Mouse (Mus musculus): Measurements from ENCODE around the gene Pdlim4. TPM values are rescaled to one million over a fixed set of nuclear protein-coding genes. Genes with fewer than 3 reads are reported as not detected.
"Not testable (repeated sequence)": the region's sequence is repeated elsewhere in the genome, so short reads cannot be mapped to it uniquely, and the experiment has no call there.

The Pdlim4 gene
- polyA plus RNA-seq, 1 experiment from 2014 or later: 21.4 TPM

DNA sequence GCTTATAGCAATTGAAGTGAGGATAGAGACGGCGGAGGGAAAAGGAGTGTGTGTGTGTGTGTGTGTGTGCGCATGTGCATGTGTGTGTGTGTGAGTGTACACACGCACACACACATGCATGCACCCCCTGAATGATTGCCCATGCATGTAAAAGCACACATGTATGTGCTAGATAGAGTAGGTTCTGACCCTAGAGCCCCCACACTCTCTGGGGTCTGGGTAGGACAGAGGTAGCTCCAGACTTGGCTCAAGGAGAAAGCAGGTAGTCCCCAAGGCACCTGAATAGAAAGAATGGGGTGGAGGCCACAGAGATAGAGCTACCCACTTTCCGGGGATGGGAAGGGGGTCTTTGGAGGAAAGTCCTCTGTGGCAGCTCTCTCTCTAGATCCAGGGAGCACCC lies 16.7 kb downstream of the Pdlim4 start:
- no peak for ATAC-seq (ENCODE audit: low FRiP score, low TSS enrichment)

DNA sequence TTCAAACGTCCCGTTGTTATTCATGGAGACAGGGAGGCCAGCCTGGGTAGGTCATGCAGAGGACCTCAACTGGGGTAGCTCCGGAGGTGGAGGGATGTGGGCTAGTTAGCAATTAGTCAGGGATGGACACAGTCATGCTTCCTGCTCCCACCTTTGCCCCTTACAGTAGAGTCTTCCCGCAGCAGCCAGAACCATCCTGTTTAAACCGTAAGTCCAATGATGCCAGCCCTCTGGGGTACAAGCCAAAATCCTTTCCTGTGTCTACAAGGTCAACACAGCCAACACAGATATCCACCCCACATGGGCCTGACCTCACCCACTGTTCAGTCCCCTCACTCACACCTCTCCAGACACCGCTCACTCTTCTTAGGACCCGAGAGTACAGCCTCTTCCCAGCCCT lies 17.7 kb downstream of the Pdlim4 start:
- ATAC-seq (ENCODE audit: low FRiP score, low TSS enrichment) (no peak), DNase-seq (no peak)
- H3K27me3 ChIP-seq (ENCODE audit: control insufficient read depth, insufficient read depth, low read length): no peaks in the 10 kb centered on the region
- no peaks in the 10 kb centered on the region for H3K9me3 ChIP-seq (ENCODE audit: control insufficient read depth, low read length)
- H3K9ac ChIP-seq (replicated peaks; ENCODE audit: low read length): no peak overlapping the region
- no peak overlapping the region for H3K4me3 ChIP-seq (replicated peaks; ENCODE audit: low read depth, low read length)
- H3K36me3 ChIP-seq (ENCODE audit: control insufficient read depth, insufficient read depth, low read length): no peaks in the 10 kb centered on the region
- no peaks in the 10 kb centered on the region for H3K4me1 ChIP-seq (ENCODE audit: control insufficient read depth, insufficient read depth, low read length)
- 90% methylated on average over 7 of the region's 7 CpGs for WGBS
- no peak overlapping the region for H3K4me2 ChIP-seq (ENCODE audit: low read length)
- no peak overlapping the region for H3K27ac ChIP-seq (replicated peaks; ENCODE audit: low read depth, low read length)

More for the DNA sequence above, 16.7 kb downstream of the Pdlim4 start:
- WGBS: 94% methylated on average over 5 of the region's 5 CpGs
- no peak overlapping the region for H3K27ac ChIP-seq (replicated peaks; ENCODE audit: low read depth, low read length)
- no peak overlapping the region for H3K4me2 ChIP-seq (ENCODE audit: low read length)
- no peaks in the 10 kb centered on the region for H3K27me3 ChIP-seq (ENCODE audit: control insufficient read depth, insufficient read depth, low read length)
- DNase-seq: no peak
- no peak overlapping the region for H3K9ac ChIP-seq (replicated peaks; ENCODE audit: low read length)
- H3K36me3 ChIP-seq (ENCODE audit: control insufficient read depth, insufficient read depth, low read length): no peaks in the 10 kb centered on the region
- no peak overlapping the region for H3K4me3 ChIP-seq (replicated peaks; ENCODE audit: low read depth, low read length)
- no peaks in the 10 kb centered on the region for H3K4me1 ChIP-seq (ENCODE audit: control insufficient read depth, insufficient read depth, low read length)
- H3K9me3 ChIP-seq (ENCODE audit: control insufficient read depth, low read length): no peaks in the 10 kb centered on the region

DNA sequence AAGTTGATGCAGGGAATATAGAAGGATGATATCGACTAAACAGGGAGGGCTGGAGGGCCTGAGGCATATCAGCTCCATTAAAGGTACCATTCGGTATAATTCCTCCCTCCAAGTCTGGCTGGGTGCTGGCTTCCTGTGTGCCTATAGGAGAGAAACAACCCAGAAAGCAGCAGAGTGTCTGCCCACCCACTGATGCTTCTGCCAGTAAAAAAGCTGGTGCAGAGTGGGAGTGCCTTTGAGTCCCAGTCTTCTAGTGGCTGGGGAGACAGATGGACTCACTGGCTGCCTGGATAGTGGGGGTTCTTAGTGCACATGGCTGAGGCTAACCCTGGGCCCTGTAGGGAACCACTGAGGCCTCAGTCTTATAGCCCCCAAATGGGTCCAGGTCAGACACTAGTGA lies 18.6 kb downstream of the Pdlim4 start:
- Histone ChIP-seq H3K36me3 (ENCODE audit: control insufficient read depth, insufficient read depth, low read length) (no peaks in the 10 kb centered on the region), H3K4me3 (replicated peaks; ENCODE audit: low read depth, low read length) (no peak overlapping the region), H3K9me3 (ENCODE audit: control insufficient read depth, low read length) (no peaks in the 10 kb centered on the region), H3K27me3 (ENCODE audit: control insufficient read depth, insufficient read depth, low read length) (no peaks in the 10 kb centered on the region), H3K4me2 (ENCODE audit: low read length) (no peak overlapping the region), H3K27ac (replicated peaks; ENCODE audit: low read depth, low read length) (no peak overlapping the region), H3K9ac (replicated peaks; ENCODE audit: low read length) (no peak overlapping the region), H3K4me1 (ENCODE audit: control insufficient read depth, insufficient read depth, low read length) (no peaks in the 10 kb centered on the region)
- DNase-seq (no peak), ATAC-seq (ENCODE audit: low FRiP score, low TSS enrichment) (no peak)
- 73% methylated on average over 2 of the region's 2 CpGs for WGBS

DNA sequence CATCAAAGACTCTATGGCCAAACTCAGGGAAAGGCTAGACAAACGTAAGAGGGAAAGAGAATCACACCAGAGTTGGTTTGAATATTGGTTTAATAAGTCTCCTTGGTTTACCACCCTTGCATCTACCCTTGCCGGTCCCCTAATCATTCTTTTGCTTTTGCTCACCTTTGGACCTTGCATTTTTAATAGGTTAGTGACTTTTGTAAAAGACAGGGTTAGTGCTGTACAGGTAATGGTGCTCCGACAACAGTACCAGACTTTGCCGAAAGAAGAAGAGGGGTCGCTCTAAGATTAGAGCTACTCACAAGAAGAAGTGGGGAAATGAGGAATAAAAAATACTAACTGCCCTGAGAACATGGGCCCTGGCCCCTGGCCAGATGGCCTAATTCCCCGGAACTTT lies 28.1 kb downstream of the Pdlim4 start:
- Histone ChIP-seq H3K4me2 (ENCODE audit: low read length) (no peak overlapping the region), H3K4me1 (ENCODE audit: control insufficient read depth, insufficient read depth, low read length) (no peaks in the 10 kb centered on the region), H3K4me3 (replicated peaks; ENCODE audit: low read depth, low read length) (no peak overlapping the region), H3K36me3 (ENCODE audit: control insufficient read depth, insufficient read depth, low read length) (no peaks in the 10 kb centered on the region), H3K27me3 (ENCODE audit: control insufficient read depth, insufficient read depth, low read length) (no peaks in the 10 kb centered on the region), H3K9me3 (ENCODE audit: control insufficient read depth, low read length) (no peaks in the 10 kb centered on the region), H3K27ac (replicated peaks; ENCODE audit: low read depth, low read length) (no peak overlapping the region), H3K9ac (replicated peaks; ENCODE audit: low read length) (no peak overlapping the region)
- WGBS: 93% methylated on average over 6 of the region's 6 CpGs
- ATAC-seq (ENCODE audit: low FRiP score, low TSS enrichment): no peak
- DNase-seq: no peak

DNA sequence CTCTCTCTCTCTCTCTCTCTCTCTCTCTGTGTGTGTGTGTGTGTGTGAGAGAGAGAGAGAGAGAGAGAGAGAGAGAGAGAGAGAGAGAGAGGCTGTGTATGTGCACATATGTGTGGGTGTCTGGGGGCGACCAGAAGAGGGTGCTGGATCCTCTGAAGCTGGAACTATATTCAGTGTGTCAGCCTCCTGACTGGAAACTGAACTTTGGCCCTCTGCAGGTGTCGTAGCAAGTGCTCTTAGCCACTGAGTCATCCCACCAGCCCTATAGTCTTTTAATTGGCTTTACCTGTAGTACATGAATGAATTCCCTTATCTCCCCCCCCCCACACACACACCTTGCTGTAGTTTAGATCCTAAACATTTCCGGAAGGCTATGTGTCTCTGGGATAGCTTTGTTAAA lies 35.9 kb downstream of the Pdlim4 start:
- H3K9me3 ChIP-seq (ENCODE audit: control insufficient read depth, low read length); DNase-seq; H3K4me3 ChIP-seq (replicated peaks; ENCODE audit: low read depth, low read length); H3K4me1 ChIP-seq (ENCODE audit: control insufficient read depth, insufficient read depth, low read length); H3K27me3 ChIP-seq (ENCODE audit: control insufficient read depth, insufficient read depth, low read length); H3K27ac ChIP-seq (replicated peaks; ENCODE audit: low read depth, low read length); ATAC-seq (ENCODE audit: low FRiP score, low TSS enrichment); H3K9ac ChIP-seq (replicated peaks; ENCODE audit: low read length); H3K4me2 ChIP-seq (ENCODE audit: low read length); H3K36me3 ChIP-seq (ENCODE audit: control insufficient read depth, insufficient read depth, low read length): not testable (repeated sequence)
- 100% methylated on average over 1 of the region's 3 CpGs for WGBS

DNA sequence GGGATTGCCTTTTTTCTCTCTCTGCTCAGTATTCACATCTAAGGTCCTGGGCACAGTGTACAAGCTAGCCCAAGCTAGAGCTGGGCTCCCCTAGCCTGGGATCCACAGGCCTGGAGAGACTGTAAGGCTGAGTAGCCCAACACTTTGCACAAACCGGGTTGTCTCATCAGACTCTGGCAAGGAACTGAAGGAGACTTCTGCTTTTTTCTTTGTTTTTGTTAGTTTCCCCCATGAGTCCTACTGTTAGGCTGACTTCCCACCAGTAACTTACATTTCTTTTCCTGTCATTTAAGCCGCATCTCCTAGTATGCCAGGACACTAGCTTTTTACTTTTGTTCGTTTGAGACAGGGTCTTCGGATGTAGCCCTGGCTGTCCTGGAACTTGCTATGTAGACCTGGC lies 39.8 kb downstream of the Pdlim4 start:
- no peak for ATAC-seq (ENCODE audit: low FRiP score, low TSS enrichment)
- Histone ChIP-seq H3K27me3 (ENCODE audit: control insufficient read depth, insufficient read depth, low read length) (peaks cover 17% of the 10 kb centered on the region), H3K9me3 (ENCODE audit: control insufficient read depth, low read length) (no peaks in the 10 kb centered on the region), H3K4me3 (replicated peaks; ENCODE audit: low read depth, low read length) (no peak overlapping the region), H3K4me1 (ENCODE audit: control insufficient read depth, insufficient read depth, low read length) (peaks cover 5% of the 10 kb centered on the region), H3K36me3 (ENCODE audit: control insufficient read depth, insufficient read depth, low read length) (no peaks in the 10 kb centered on the region), H3K9ac (replicated peaks; ENCODE audit: low read length) (no peak overlapping the region), H3K4me2 (ENCODE audit: low read length) (peak overlapping the region; percentile 98), H3K27ac (replicated peaks; ENCODE audit: low read depth, low read length) (no peak overlapping the region)
- WGBS: 73% methylated on average over 4 of the region's 4 CpGs
- no peak for DNase-seq

DNA sequence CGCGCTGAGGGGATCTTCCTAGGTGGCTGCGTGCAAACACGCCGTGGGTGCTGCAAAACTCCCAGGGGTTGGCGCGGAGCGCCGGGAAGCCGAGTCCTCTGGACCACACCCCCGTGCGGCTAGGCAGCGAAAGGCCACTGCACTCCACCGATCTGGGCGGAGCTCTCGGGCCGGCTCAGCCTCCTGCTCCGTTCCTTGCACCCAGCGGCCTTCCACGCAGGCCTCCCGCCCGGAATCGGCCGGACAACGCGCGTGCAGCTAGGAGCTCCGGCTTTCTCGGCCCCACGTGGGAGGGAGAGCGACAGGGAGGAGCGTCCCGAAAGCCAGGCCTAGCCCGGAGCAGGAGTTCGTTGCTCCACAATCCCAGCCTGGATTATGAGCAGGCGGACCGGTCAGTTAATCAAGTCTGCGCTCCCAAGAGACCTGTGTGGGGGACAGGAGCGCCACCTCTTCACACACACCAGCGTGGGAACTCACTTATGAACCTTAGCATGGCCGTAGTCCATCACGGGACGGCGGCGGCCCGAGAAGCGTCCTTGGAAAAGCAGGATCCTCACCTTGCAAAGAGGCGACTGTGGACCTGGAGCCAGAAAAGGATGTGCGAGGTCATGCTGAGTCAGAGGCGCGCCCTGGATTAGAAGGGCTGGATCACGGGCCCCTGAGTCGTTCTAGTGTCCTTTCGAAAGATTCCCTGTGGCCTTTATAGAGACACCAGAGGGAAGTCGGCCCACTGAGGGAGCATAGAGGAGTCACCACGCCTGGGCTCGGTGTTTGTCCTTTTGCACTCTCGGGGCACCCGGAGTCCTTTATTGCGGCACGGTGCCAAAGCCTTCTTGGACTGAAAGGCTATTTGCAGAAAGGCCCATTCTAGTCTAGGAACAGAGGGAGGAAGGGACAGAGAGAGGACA lies 40.5 kb downstream of the Pdlim4 start, which contains the start of gene Slc22a4:
Gene Slc22a4, minus strand, starts transcription at position 47 of the 908 bp plus-strand sequence.
- H3K27ac ChIP-seq (replicated peaks; ENCODE audit: low read depth, low read length): no peak within 1 kb of the TSS
- WGBS: 3% methylated on average over 60 of the region's 61 CpGs
- H3K9me3 ChIP-seq (ENCODE audit: control insufficient read depth, low read length): no peaks in the 10 kb centered on the region
- H3K27me3 ChIP-seq (ENCODE audit: control insufficient read depth, insufficient read depth, low read length): peaks cover 17% of the 10 kb centered on the region
- H3K4me3 ChIP-seq (replicated peaks; ENCODE audit: low read depth, low read length): peak within 1 kb of the TSS; percentile 59
- H3K36me3 ChIP-seq (ENCODE audit: control insufficient read depth, insufficient read depth, low read length): no peaks in the 10 kb centered on the region
- H3K9ac ChIP-seq (replicated peaks; ENCODE audit: low read length): peak within 1 kb of the TSS; percentile 64
- peaks cover 5% of the 10 kb centered on the region for H3K4me1 ChIP-seq (ENCODE audit: control insufficient read depth, insufficient read depth, low read length)
- peak within 1 kb of the TSS; percentile 98 for H3K4me2 ChIP-seq (ENCODE audit: low read length)
- peak; percentile 81 for DNase-seq
- ATAC-seq (ENCODE audit: low FRiP score, low TSS enrichment): peak; percentile 55; the same call in 1 of the 2 replicates

DNA sequence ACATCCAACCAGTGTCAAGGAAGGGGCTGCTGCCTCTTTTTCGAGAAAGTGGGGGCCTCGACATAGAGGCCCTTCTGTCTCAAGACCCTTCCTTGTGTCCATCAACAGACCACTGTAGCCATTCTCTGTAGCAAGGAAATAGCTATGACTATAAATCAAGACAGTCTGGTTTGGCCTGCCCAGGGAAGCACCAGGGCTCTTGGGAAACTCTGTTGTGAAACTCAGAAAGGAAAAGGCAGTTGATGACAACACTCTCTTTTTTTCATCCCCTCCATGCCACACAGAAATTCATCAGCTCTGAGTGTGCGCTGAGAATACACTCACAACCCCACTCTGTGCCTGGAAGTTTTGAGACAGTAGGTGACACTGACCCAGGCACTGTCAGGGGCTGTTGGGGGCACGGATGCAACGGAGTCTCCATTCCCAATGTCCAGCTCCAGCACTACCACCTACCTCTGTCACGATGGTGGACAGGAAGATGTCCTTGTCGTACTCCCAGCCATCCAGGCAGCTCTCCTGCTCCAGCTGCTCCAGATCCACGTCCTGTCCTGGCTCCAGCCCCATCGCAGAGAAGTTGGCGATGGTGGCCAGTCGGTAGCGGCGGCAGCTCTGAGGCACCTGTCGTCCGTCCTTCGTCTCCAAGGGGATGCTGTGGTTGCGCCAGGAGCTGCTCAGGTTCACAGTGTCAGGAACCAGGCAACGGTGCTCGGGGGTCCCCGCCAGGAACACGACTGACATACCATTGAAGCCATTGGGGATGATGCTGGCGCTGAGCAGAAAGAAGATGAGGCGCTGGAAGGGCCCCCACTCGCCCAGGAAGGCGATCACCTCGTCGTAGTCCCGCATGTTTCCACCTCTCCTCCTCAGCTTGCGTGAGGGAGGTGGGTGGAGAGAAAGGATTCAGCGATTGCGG lies 41.4 kb downstream of the Pdlim4 start:
- peak overlapping the region; percentile 98 for H3K4me2 ChIP-seq (ENCODE audit: low read length)
- H3K9ac ChIP-seq (replicated peaks; ENCODE audit: low read length): peak overlapping the region; percentile 64
- 17% methylated on average over 31 of the region's 31 CpGs for WGBS
- DNase-seq: no peak
- H3K9me3 ChIP-seq (ENCODE audit: control insufficient read depth, low read length): no peaks in the 10 kb centered on the region
- no peaks in the 10 kb centered on the region for H3K36me3 ChIP-seq (ENCODE audit: control insufficient read depth, insufficient read depth, low read length)
- peaks cover 5% of the 10 kb centered on the region for H3K4me1 ChIP-seq (ENCODE audit: control insufficient read depth, insufficient read depth, low read length)
- peak overlapping the region; percentile 59 for H3K4me3 ChIP-seq (replicated peaks; ENCODE audit: low read depth, low read length)
- no peak overlapping the region for H3K27ac ChIP-seq (replicated peaks; ENCODE audit: low read depth, low read length)
- 0 out of 2 replicates have a peak, but pooled peaks have one; percentile 20 for ATAC-seq (ENCODE audit: low FRiP score, low TSS enrichment)
- peaks cover 17% of the 10 kb centered on the region for H3K27me3 ChIP-seq (ENCODE audit: control insufficient read depth, insufficient read depth, low read length)

Measured in midbrain, embryonic 14.5 days (tissue).